Mouse (Mus musculus) cerebellum, adult 11 months (tissue): ENCODE results near the gene BC030870.
"Not testable (repeated sequence)": the region's sequence is repeated elsewhere in the genome, so short reads cannot be mapped to it uniquely, and the experiment has no call there.

Source experiments
- DNase-seq: peaks from one replicate; pipeline ENCODE4 v3.0.0; 2022

BC030870 gene

GRCm38 (mm10) chr8:65129199-65129788 lies at the start of gene BC030870:
BC030870 (minus strand) TSS chr8:65129563.
- DNase-seq = no peak

GRCm38 (mm10) chr8:65174746-65175476 lies 45.5 kb upstream of the BC030870 start:
- DNase-seq = no peak

GRCm38 (mm10) chr8:65169184-65169583 lies 39.8 kb upstream of the BC030870 start:
- DNase-seq = no peak

GRCm38 (mm10) chr8:65160676-65161075 lies 31.3 kb upstream of the BC030870 start:
- not testable (repeated sequence) for DNase-seq

GRCm38 (mm10) chr8:65159096-65159748 lies 29.9 kb upstream of the BC030870 start:
- DNase-seq = no peak

GRCm38 (mm10) chr8:65157901-65158300 lies 28.5 kb upstream of the BC030870 start:
- DNase-seq = no peak

- no peak for DNase-seq
These were observed 9.6 kb upstream of the BC030870 start for GRCm38 (mm10) chr8:65138830-65139466.

- no peak for DNase-seq
These were observed 2.9 kb downstream of the BC030870 start for GRCm38 (mm10) chr8:65126454-65126853.

- no peak for DNase-seq
These were observed 3.3 kb downstream of the BC030870 start for GRCm38 (mm10) chr8:65126014-65126413.

GRCm38 (mm10) chr8:65112092-65112491 lies 17.3 kb downstream of the BC030870 start:
- DNase-seq = no peak

- DNase-seq = peak; percentile 17
These were observed 19.1 kb downstream of the BC030870 start for GRCm38 (mm10) chr8:65110285-65110691.

GRCm38 (mm10) chr8:65108936-65109335 lies 20.4 kb downstream of the BC030870 start:
- DNase-seq = no peak

- DNase-seq = no peak
These were observed 21.2 kb downstream of the BC030870 start for GRCm38 (mm10) chr8:65107936-65108718.

GRCm38 (mm10) chr8:65104041-65104440 lies 25.3 kb downstream of the BC030870 start:
- no peak for DNase-seq

- no peak for DNase-seq
These were observed 25.7 kb downstream of the BC030870 start for GRCm38 (mm10) chr8:65103632-65104031.

- no peak for DNase-seq
These were observed 29.6 kb downstream of the BC030870 start for GRCm38 (mm10) chr8:65099735-65100134.

- DNase-seq = no peak
These were observed 31.5 kb downstream of the BC030870 start for GRCm38 (mm10) chr8:65097760-65098415.

GRCm38 (mm10) chr8:65089781-65090180 lies 39.6 kb downstream of the BC030870 start:
- DNase-seq = no peak

GRCm38 (mm10) chr8:65088120-65088519 lies 41.2 kb downstream of the BC030870 start:
- no peak for DNase-seq

GRCm38 (mm10) chr8:65087711-65088110 lies 41.7 kb downstream of the BC030870 start:
- DNase-seq = no peak

GRCm38 (mm10) chr8:65085680-65086079 lies 43.7 kb downstream of the BC030870 start:
- DNase-seq = no peak

GRCm38 (mm10) chr8:65080731-65081130 lies 48.6 kb downstream of the BC030870 start:
- DNase-seq = no peak
